Mouse (Mus musculus) neural tube, embryonic 13.5 days (tissue): ENCODE data around the gene Elmo3. TPM values are rescaled to one million over a fixed set of nuclear protein-coding genes. Genes with fewer than 3 reads are reported as not detected.

Source experiments
- ATAC-seq: fragments of 200-750 bp; cut with Nextera tagmentation; 2 replicates; pipeline ENCODE4 v1.8.0; 2017; ENCODE audit warnings: low read depth, mild to moderate bottlenecking, moderate TSS enrichment, moderate library complexity
- H3K27ac ChIP-seq: fragments of 300-500 bp; sonication (generic); replicated peaks from 2 replicates; pipeline ENCODE4 v1.5.1; 2015; ENCODE audit warnings: moderate library complexity, mild to moderate bottlenecking, inconsistent platforms
- H3K27me3 ChIP-seq: fragments of 300-500 bp; sonication (generic); 2 replicates; pipeline ENCODE4 v1.6.1; 2015; ENCODE audit warnings: mild to moderate bottlenecking, inconsistent platforms
- H3K36me3 ChIP-seq: fragments of 300-500 bp; sonication (generic); 2 replicates; pipeline ENCODE4 v1.6.1; 2015; ENCODE audit warnings: mild to moderate bottlenecking, inconsistent platforms
- H3K4me1 ChIP-seq: fragments of 300-500 bp; sonication (generic); replicated peaks from 2 replicates; pipeline ENCODE4 v1.6.1; 2015; ENCODE audit warnings: inconsistent platforms
- H3K4me2 ChIP-seq: fragments of 300-500 bp; sonication (generic); 2 replicates; pipeline ENCODE4 v1.6.1; 2015; ENCODE audit warnings: inconsistent platforms, mild to moderate bottlenecking, moderate library complexity
- H3K4me3 ChIP-seq: fragments of 300-500 bp; sonication (generic); 2 replicates; pipeline ENCODE4 v1.5.1; 2015; ENCODE audit warnings: mild to moderate bottlenecking, inconsistent platforms
- H3K9ac ChIP-seq: fragments of 300-500 bp; sonication (generic); 2 replicates; pipeline ENCODE4 v1.6.1; 2015; ENCODE audit warnings: moderate library complexity, mild to moderate bottlenecking, inconsistent platforms
- H3K9me3 ChIP-seq: fragments of 300-500 bp; sonication (generic); 2 replicates; pipeline ENCODE4 v1.6.1; 2016; ENCODE audit warnings: inconsistent platforms
- WGBS: fragments of 180-500 bp; shearing (Covaris S2); methylation state at CpG from one replicate; pipeline ENCODE4 v1.1.7; 2015; 5-methylcytosine and 5-hydroxymethylcytosine counted together
- polyA plus RNA-seq: library from polyadenylated mRNA; unstranded; fragments of >200 nt; fragmentation: Nextera tagmentation; extraction: Ambion mirVana; gene quantifications from 2 replicates; pipeline ENCODE4 v1.2.1, GENCODE M21; 2015

Gene Elmo3
- polyA plus RNA-seq: 0.92 and 1.4 TPM in 2 replicates

DNA sequence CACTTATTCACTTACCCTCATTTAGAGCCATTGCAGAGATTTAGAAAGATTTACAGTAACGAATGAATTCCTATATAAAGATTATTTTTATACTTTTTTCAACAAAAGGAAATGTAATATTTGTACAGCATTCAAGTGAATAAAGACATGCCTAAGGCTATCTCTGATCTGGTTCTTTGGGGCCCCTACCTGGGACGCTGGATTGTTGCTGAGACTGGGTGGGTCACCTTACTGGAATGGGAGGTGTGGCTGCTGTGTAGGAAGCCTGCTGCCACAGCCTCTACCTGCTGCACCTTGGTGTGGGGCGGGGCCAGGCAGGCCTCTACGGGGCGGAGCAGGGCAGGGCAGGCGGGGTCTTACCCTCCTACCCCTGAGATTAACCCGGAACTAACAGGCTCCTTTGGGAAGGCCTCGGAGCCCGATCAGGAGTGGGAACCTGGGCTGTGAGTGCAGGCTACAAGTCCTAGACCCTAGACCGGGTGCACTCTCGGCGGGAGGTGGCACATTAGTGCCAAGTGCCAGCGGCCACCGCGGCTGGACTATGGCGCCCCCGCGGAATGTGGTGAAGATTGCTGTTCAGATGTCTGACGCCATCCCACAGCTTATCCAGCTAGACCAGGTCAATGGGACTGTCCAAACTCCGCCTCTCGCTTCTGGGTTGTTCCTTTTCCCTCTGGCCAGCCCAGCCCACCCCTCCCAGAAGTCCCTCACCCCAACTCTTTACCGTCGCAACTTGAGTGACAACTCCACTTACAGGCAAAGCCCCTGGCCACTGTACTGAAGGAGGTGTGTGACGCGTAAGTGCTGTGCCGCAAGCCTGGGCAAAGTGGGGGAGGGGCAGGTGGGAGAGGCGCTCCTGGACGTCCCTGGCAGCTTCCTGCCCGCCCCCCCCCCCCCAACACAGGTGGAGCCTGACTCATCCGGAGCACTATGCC, at the start of gene Elmo3:
TSS of gene Elmo3 (plus strand) at position 391 of the 935 bp plus-strand sequence.
- H3K27ac ChIP-seq: peak within 1 kb of the TSS; percentile 61
- peak within 1 kb of the TSS; percentile 47 for H3K4me2 ChIP-seq
- H3K9me3 ChIP-seq: no peaks in the 10 kb centered on the region
- H3K27me3 ChIP-seq: no peaks in the 10 kb centered on the region
- H3K36me3 ChIP-seq: peaks cover 85% of the 10 kb centered on the region
- ATAC-seq: peak; percentile 37
- peaks cover 22% of the 10 kb centered on the region for H3K4me1 ChIP-seq
- peak within 1 kb of the TSS; percentile 54 for H3K9ac ChIP-seq
- WGBS: 11% methylated on average over 30 of the region's 30 CpGs
- H3K4me3 ChIP-seq: peak within 1 kb of the TSS; percentile 17; the same call in 1 of the 2 replicates

DNA sequence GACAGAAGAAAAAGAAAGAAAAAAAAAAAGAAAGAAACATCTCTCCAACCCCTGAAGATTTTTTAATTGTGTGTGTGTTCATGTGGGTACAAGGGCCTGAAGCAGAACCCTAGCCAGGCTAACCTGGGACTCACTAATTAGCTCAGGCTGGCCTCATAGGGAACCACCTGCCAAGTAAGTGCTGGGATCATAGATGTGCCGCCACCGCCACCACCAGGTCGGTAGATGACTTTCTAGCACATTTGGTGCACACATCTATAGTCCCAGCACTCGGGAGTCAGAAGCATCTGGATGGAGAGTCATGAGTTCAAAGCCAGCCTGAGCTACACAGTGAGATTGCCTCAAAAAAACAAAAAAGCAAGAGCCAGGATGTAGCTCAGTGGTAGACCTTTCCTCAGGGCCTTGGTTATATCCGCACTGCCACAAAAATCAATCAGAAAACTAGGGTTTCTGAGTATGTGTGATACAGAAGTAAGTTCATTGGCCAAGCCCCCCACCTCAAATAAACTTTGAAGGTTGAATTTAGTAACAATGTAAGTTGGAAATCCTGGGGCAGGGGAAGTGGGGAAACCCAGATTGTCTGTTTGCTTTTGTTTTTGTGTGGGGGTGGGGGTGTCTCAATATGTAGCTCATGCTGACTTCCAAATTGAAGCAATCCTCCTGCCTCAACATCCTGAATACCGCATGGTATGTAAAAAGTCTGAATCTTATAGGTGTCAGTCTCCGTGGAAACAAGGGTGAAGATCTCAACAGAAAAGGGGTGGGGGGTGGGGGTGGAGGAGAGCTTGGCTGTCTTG, 47.9 kb upstream of the Elmo3 start:
- 0 out of 2 replicates have a peak, but pooled peaks cover 7% of the 10 kb centered on the region for H3K36me3 ChIP-seq
- H3K4me1 ChIP-seq: peaks cover 35% of the 10 kb centered on the region
- no peak overlapping the region for H3K9ac ChIP-seq
- no peak overlapping the region for H3K4me3 ChIP-seq
- H3K27ac ChIP-seq: no peak overlapping the region
- H3K9me3 ChIP-seq: no peaks in the 10 kb centered on the region
- 67% methylated on average over 7 of the region's 7 CpGs for WGBS
- peaks cover 74% of the 10 kb centered on the region for H3K27me3 ChIP-seq
- no peak for ATAC-seq
- H3K4me2 ChIP-seq: no peak overlapping the region

DNA sequence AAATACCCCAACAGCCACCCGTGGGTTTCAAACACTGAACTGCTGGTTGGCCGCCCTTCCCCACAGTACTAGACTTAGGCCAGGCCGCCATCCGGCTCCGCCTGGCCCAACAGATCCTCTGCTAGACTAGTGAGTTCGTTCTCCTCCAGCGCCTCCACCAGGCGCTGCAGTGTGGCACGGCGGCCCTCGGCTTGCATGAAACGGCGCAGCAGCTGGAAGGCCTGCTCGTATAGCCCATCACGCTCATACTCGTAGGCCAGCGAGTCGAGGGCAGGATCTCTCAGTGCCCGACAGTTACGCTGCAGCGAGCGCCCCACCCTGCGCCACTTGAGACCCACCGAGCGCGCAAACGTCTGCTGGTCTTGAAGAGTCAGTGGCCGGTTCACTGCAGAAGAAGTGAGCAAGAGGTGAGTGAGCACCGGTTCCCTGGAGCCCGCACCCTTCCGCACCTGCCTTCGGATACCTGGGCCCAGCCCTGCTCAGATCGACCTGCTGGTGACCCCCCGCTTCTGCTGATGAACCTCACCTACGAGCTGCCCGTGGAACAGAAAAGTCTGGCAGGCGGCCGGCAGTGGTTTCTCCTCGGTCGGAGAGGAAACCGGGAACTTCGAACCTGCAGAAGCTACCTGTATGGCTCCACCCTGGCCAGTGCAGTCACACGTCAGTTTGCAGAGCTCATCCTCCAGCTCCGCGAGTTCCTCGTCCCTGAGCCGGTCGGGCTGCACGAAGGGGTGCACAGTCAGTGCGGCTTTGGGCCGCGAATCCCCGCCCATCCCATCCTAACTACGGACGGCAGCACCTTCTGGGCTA, 46.3 kb upstream of the Elmo3 start:
- H3K4me3 ChIP-seq: peak overlapping the region; percentile 38
- 2% methylated on average over 55 of the region's 55 CpGs for WGBS
- H3K4me2 ChIP-seq: peak overlapping the region; percentile 78
- H3K4me1 ChIP-seq: peaks cover 32% of the 10 kb centered on the region
- H3K27ac ChIP-seq: no peak overlapping the region
- ATAC-seq: peak; percentile 43
- no peaks in the 10 kb centered on the region for H3K9me3 ChIP-seq
- H3K9ac ChIP-seq: peak overlapping the region; percentile 59
- no peaks in the 10 kb centered on the region for H3K36me3 ChIP-seq
- H3K27me3 ChIP-seq: peaks cover 89% of the 10 kb centered on the region

DNA sequence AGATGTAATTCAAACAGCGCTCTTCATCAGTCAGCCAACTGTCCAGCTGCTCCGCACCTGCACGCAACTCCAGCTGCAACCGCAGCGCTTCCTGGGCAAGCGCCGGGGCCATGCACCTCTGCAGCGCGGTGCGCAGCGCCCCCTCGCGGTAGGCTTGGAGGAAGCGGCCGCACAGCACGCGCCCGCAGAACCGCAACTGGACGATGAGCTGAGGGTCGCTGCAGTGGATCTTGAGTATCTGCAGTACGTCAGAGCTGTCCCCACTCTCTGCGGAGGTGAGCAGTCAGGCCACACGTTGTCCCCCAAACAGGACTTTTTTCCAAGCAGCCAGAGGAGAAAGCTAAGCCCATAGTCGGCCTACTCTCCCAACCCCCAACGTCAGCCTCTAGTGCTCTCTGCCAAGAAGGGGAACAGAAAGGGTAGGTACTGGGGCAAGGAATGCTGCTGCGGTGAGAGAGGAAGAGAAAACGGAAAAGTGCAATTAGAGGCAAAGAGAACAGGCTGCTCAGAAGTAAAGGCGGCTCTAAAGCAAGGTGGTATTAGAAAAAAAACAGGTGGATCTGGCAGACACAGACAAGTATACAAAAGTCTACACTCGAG, 45.6 kb upstream of the Elmo3 start:
- H3K36me3 ChIP-seq: no peaks in the 10 kb centered on the region
- peak; percentile 55 for ATAC-seq
- no peaks in the 10 kb centered on the region for H3K9me3 ChIP-seq
- H3K4me2 ChIP-seq: peak overlapping the region; percentile 78
- peaks cover 92% of the 10 kb centered on the region for H3K27me3 ChIP-seq
- no peak overlapping the region for H3K27ac ChIP-seq
- peak overlapping the region; percentile 38 for H3K4me3 ChIP-seq
- peak overlapping the region; percentile 59 for H3K9ac ChIP-seq
- peaks cover 29% of the 10 kb centered on the region for H3K4me1 ChIP-seq
- 3% methylated on average over 30 of the region's 30 CpGs for WGBS

DNA sequence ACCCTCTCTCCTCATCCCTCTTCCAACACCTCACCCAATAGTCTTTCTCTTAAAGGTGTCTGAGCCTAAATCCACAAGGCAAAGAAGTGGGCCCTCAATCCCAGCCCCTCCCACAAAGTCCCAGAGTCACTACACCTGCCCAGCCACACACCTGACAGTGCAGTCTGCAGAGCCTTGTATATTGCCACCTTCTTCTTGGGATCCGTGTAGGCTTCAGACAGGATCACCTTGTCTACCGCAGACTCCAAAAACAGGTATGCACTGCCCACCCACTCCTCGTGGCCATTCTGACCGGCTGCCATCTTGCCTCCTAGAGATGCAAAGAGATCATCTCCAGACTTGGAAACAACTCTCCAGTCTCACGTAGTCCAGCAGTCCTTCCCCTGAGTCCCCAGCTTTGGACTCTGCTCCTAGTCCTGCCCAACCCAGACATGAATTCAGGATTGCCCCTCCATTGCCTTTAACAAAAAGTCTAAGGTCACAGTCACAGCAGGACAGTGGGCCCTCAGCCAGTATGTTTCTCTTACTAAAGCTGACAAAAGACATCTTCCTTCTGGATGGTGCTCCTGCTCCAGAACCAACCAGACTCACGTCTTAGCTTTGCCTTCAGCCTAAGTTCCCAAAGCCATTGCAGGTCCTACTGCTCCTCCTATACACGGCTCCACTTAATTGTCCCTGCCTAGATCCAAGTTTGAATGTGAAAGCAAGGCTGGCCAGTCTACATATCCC, 44.9 kb upstream of the Elmo3 start:
- Histone ChIP-seq H3K27me3 (peaks cover 92% of the 10 kb centered on the region), H3K4me1 (peaks cover 27% of the 10 kb centered on the region), H3K27ac (no peak overlapping the region), H3K36me3 (no peaks in the 10 kb centered on the region), H3K9ac (no peak overlapping the region), H3K9me3 (no peaks in the 10 kb centered on the region), H3K4me2 (no peak overlapping the region), H3K4me3 (no peak overlapping the region)
- ATAC-seq: no peak
- WGBS: 59% methylated on average over 7 of the region's 7 CpGs

DNA sequence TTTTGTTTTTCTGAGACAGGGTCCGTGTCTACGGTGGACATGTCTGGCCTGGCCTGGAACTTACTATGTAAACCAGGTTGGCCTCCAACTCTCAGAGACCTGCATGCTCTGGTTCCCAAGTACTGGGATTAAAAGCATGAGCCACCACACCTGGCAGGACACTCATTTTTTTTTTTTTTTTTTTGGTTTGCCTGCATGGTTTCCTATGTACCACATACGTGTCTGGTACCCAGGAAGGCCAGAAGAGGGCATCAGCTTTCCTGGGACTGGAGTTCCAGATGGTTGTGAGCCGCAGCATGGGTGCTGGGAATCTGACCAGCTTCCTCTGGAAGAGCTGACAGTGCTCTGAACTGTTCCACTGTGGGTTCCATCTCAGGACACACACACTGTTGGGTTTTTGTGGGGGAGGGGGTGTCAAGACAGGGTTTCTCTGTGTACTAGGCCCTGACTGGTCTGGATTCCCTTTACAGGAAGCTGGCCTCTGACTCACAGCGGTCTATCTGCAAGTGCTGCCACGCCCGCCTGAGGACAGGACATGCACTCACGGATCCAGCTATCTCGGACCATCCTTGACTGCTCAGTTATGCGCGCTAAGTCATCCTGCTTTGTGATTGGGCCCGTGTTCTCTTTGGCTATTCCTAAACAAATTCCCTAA, 43.9 kb upstream of the Elmo3 start:
- 80% methylated on average over 12 of the region's 12 CpGs for WGBS
- Histone ChIP-seq H3K4me1 (peaks cover 27% of the 10 kb centered on the region), H3K27me3 (peaks cover 92% of the 10 kb centered on the region), H3K4me2 (no peak overlapping the region), H3K9me3 (no peaks in the 10 kb centered on the region), H3K27ac (no peak overlapping the region), H3K9ac (no peak overlapping the region), H3K36me3 (no peaks in the 10 kb centered on the region), H3K4me3 (no peak overlapping the region)
- ATAC-seq: no peak

DNA sequence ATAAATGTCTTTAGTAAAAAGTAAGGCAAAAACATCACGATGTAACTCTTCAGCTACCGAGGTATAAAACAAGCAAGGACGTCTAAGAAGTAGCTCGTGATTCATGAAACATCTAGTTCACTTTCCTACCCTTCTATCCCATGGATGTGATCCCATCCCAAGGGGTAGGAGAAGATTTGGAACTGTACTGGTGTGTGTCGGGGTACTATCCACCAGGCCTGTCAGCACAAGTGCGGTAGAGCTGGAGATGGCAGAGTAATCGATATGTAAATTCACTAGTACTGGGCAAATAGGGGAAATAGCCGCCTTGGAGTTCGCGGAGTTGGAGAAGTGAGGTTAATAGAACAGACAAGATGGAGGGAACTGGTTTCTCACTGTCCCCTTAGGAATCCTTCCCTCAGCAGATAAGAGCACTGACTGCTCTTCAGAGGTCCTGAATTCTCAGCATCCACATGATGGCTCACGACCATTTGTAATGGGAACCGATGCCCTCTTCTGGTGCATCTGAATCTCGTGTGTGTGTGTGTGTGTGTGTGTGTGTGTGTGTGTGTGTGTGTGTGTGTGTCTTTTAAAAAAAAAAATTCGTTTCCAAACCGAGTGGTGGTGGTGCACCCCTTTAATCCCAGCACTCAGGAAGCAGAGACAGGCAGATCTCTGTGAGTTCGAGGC, 42.0 kb upstream of the Elmo3 start:
- no peak for ATAC-seq
- peak overlapping the region; percentile 75 for H3K4me2 ChIP-seq

DNA sequence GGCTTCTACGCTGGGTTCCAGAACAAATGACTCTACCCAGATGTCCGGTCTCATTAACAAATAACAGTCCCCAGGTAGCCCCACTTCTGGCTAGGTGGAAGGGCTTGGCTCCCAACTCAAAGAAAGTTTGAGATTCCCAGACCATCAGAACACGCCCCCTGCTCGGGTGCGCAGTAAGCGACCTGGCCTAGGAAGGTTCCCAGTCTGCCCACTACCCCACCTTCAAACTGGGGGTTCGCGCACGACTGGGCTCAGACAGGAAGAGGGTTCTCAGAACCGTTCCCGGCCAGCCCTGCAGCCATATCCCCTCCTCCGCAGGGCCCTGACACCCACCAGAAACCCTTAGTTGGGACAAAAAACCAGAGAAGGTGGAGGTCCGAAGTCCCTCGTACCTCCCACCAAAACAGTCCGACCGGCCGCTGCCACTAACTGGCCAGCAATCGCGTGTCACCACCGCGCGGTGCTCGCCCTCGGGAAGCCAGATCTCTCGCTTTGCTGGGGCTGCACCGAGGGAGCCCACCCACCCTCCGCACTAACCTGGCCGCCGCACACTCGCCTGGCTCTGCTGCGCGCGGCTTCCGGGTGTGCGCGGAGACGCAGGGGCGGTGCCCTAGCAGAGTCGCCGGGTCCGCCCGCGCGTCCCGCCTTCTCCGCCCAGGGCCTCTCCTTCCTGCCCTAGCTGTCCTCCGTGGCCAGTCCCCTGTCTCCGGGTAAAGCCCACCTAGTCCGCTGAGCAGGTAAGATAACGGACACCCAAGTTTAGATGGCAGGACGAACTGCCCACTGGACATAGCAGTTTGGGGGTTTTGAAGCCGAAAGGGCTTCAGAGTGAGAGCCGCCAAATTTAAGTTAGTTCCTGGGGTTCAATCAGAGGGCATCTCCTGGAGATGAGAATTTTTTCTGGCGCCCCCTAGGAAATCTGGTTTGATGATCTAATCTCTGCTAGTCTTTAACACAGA, 41.1 kb upstream of the Elmo3 start, which contains the start of the genes Tradd and Fbxl8:
TSS of gene Tradd (minus strand) at position 586 of the 959 bp plus-strand sequence.
TSS of gene Fbxl8 (plus strand) at position 625 of the 959 bp plus-strand sequence.
- H3K4me3 ChIP-seq: peak within 1 kb of the TSS; percentile 55
- no peak within 1 kb of the TSS for H3K27ac ChIP-seq
- H3K9ac ChIP-seq: peak within 1 kb of the TSS; percentile 77
- no peaks in the 10 kb centered on the region for H3K36me3 ChIP-seq
- peaks cover 95% of the 10 kb centered on the region for H3K27me3 ChIP-seq
- WGBS: under 1% methylated on average over 54 of the region's 54 CpGs
- H3K9me3 ChIP-seq: no peaks in the 10 kb centered on the region
- peaks cover 33% of the 10 kb centered on the region for H3K4me1 ChIP-seq
- 0 out of 2 replicates have a peak, but pooled peaks have one; percentile 7 for ATAC-seq
- peak within 1 kb of the TSS; percentile 75 for H3K4me2 ChIP-seq

More for the DNA sequence above, 42.0 kb upstream of the Elmo3 start:
- no peaks in the 10 kb centered on the region for H3K9me3 ChIP-seq
- peaks cover 34% of the 10 kb centered on the region for H3K4me1 ChIP-seq
- 36% methylated on average over 16 of the region's 16 CpGs for WGBS
- no peaks in the 10 kb centered on the region for H3K36me3 ChIP-seq
- no peak overlapping the region for H3K9ac ChIP-seq
- H3K27ac ChIP-seq: no peak overlapping the region
- H3K27me3 ChIP-seq: peaks cover 95% of the 10 kb centered on the region
- peak overlapping the region; percentile 55 for H3K4me3 ChIP-seq

DNA sequence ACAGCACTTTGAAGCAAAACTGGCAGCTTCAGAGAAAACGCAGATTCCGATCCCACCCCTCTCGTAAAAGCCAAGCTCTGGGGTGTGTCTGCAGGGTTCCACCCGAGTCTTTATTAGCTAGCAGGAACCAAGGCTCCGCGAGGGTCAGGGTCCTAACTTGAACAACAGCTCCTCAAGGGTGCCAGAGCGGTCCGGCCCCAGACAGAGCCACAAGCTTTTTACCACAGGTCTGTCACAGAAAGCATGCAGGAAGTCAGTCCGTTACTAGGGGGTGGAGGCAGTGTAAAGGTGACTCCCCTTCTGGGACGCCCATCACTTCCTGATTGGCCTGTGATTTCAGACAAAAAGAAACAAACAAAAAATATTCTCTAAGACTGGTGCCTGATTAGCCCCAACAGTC, 40.3 kb upstream of the Elmo3 start:
- no peaks in the 10 kb centered on the region for H3K9me3 ChIP-seq
- H3K4me2 ChIP-seq: peak overlapping the region; percentile 75
- ATAC-seq: no peak
- H3K4me3 ChIP-seq: peak overlapping the region; percentile 55
- no peak overlapping the region for H3K9ac ChIP-seq
- no peaks in the 10 kb centered on the region for H3K36me3 ChIP-seq
- 5% methylated on average over 10 of the region's 10 CpGs for WGBS
- peaks cover 95% of the 10 kb centered on the region for H3K27me3 ChIP-seq
- peaks cover 33% of the 10 kb centered on the region for H3K4me1 ChIP-seq
- H3K27ac ChIP-seq: no peak overlapping the region
